Mouse (Mus musculus) MEL (cell line): ENCODE results near the gene Btbd6.

Experiments
- CTCF ChIP-seq, 3 experiments: IDR thresholded peaks in 2 of 3; conservative IDR thresholded peaks in 1 of 3; 2 replicates each; pipeline ENCODE4 v1.5.1; 2011 to 2012; ENCODE audit warnings: low read length in 3 of 3, low read depth in 2 of 3, mild to moderate bottlenecking in 2 of 3, improper control_type of control experiment in 1 of 3, inconsistent platforms in 1 of 3, mixed read lengths in 1 of 3, moderate library complexity in 1 of 3; ENCODE audit not compliant: control insufficient read depth in 1 of 3, insufficient read depth in 1 of 3, poor library complexity in 1 of 3, severe bottlenecking in 1 of 3
- TAL1 ChIP-seq: IDR thresholded peaks from 2 replicates; pipeline ENCODE4 v1.6.1; 2012; ENCODE audit warnings: mild to moderate bottlenecking, inconsistent platforms, low read length, moderate library complexity, mixed read lengths

DNA sequence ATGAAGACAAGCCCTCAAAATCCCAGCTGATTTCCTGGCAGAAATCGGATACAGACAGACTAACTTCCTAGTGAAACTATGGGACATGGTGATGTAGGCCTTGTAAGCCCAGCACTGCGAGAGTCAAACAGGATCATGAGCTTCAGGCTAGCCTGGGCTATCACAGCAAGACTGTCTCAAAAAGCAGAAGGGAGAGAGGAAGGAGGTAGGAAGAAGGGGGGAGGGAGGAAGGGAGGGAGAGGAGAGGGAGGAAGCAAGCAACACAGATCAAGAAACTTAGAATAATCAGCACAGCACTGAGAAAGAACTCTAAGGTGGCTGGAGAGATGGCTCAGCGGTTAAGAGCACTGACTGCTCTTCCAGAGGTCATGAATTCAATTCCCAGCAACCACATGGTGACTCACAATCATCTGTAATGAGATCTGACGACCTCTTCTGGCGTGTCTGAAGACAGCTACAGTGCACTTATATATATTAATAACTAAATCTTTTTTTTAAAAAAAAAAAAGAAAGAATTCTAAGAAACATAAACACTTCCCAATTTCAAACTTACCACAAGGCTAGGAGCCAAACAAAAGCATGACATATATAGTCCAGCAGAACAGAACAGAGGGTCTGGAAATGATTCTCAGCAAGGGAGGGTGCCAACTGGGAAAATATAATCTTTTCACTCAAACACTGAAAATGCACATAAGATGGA, 14.6 kb downstream of the Btbd6 start:
- TF ChIP-seq CTCF (IDR thresholded peaks at IDR 0.05 in 2 of 3, conservative IDR thresholded peaks at IDR 0.05 in 1 of 3; ENCODE audit: control insufficient read depth in 1 of 3, insufficient read depth in 1 of 3, low read depth in 2 of 3, low read length in 3 of 3, poor library complexity in 1 of 3, severe bottlenecking in 1 of 3) (0 out of 6 replicates have a peak, but pooled peaks of 1 of the 3 experiments have one; percentile 8), TAL1 (peak; percentile 40)
